Mouse (Mus musculus): Measurements from ENCODE around the gene Chmp6.

DNA sequence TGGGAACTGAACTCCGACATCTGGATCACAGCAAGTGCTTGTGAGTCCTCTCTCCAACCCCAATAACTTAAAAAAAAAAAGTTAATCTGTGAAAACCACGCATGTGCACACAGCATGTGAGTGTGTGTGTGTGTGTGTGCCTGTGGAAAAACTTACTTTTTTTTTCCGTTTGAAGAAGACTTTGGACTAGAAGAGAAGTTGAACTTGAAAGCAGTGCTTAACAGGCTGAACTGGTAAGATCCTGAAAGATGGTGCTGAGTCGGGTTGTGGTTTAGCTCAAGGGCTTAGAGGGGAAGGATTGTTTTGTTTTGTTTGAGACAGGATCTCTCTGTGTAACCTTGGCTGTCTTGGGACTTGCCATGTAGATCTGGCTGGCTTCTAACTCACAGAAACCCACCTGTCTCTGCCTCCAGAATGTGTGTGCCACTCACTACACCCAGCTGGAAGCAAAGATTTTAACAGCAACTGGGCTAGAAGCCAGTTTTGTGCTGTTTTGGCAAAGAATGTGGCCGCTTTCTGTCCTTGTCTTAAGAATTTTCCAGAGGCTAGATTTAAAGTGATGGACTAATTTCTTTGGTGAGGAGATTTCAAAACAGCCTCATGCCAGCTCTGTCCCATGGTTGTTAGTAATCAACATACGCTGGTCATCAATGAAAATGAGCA lies 16.5 kb downstream of the Chmp6 start:
- no peak for TF ChIP-seq CTCF (IDR thresholded peaks at IDR 0.05)
- TF ChIP-seq POLR2A (IDR thresholded peaks at IDR 0.05; ENCODE audit: insufficient read depth, low read depth, low read length), result no peak
- TF ChIP-seq EP300 (IDR thresholded peaks at IDR 0.05; ENCODE audit: insufficient read depth, low read depth, low read length), result no peak
